16 mouse cellular contexts compared by ENCODE assay signal in the genomic region with DNA sequence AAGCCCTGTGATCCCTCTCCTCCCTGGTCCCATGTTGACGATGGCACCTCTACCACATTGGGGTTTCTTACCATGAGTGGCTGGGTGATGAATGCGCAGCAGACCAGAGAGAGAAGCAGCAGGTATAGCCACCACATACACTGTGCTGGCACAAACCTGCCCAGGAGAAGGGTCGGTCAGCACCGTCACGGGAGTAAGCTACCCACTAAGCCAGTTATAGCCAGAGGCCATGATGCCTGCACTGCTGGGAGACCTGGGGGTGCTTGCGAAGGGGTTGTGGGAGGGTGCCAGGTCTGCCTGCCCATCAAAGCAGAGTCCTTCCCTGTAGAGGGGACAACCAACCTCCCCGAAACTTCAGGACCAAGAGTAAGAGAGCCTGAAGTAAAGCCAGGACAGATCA.
"Had no signal": no experiment of that assay in that cellular context is flagged by ENCODE, and none has a peak within 500 bp of the region (broad histone marks: within the 10 kb centered on the region; RNA-seq: fewer than 3 reads in every experiment).

No protein-coding gene starts in this region.

- DNase-seq: heart, postnatal 10 days; heart, postnatal 14 days; heart, postnatal 36 days; heart, postnatal 4 days; kidney, adult 11 months; kidney, adult 18-20 months; kidney, adult 2 months; kidney, adult 8-10 months; kidney, adult 9 months; kidney, postnatal 10 days; kidney, postnatal 14 days; kidney, postnatal 25 days; kidney, postnatal 36 days; kidney, postnatal 4 days; layer of hippocampus, adult 9-11 months; layer of hippocampus, postnatal 36 days had no signal
